Mouse (Mus musculus): Measurements from ENCODE around the gene Cwc15.

Gene Cwc15

DNA sequence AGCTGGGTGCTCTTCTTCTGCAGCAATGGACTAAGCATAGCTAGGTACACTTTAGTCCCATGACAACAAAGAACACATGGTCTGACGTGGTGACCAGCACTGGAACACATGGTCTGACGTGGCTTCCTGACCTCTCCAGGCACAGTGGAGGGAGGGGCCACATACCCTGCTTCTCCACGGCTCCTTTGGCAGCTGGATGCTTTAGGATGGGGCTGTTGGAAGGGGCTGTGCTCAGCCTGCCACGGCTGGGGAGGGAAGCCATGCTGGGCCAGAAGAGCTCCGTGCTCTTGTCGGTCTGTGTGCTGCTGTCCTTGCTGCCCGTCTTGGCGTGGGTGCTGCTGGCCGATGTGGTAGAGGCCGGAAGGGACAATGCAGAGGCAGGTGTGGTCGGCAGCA, 47.9 kb downstream of the Cwc15 start:
- DNase-seq (ENCODE audit: low spot score), result no peak

DNA sequence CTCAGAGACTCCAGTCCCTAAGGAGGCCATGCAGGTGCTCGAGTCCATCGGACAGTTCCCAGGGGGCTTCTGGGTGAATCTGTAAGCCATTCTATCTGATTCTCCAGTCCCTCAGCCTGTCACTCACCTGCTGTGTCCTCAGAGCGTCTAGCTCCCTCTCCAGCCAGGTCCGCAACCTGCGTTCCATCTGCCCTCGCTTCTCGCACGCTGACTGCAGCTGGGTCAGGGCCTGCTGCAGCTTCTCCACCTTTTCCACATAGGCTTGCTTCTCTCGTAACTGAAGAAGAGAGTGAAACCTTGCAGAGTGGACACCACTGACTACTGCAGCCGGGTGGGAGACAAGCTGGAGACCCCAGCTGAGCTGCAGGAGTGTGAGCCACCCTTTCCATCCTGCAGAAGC, 57.9 kb downstream of the Cwc15 start:
- no peak for DNase-seq (ENCODE audit: low spot score)

DNA sequence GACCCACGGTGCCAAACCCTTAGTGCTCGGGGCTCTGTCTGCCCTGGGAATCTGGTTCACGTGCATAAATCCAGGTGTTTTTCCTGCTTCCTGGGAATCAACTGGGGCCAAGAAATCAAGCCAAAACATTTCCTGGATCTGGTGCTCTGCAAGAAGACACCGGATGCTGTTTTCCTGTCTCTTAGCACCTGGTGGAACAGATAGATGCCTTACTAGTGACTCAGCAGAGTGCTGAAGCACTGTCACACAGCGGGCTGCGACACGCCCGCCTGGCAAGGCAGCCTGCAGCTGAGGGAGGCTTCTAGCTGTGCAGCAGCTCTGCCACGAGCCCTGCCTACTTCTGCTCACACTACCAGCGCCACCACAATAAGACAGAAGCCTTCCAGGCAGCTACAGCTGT, 59.0 kb downstream of the Cwc15 start:
- no peak for DNase-seq (ENCODE audit: low spot score)

DNA sequence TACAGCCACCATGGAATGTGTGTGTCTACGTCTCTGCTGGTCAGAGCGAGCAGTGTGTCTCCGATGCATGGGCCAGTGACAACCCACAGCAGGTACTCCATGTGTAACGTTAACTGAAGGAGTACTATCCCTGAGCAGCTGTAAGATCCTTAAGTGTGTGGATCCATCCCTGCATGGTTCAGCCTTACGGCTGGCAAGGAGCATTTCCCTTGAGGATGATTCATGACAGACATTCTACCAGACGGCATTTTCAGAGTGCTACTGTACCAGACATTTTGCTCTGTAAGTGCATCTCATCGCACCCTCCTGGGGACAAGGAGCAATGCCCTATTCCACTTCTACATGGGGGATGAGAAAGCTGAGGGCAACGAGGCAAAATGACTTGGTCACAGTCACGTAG, 59.6 kb downstream of the Cwc15 start:
- DNase-seq (ENCODE audit: low spot score), result peak; percentile 2

Data from retina, embryonic 14.5 days (tissue).